Mouse (Mus musculus): ENCODE measurements around the gene Nt5e. TPM values are rescaled to one million over a fixed set of nuclear protein-coding genes. Genes with fewer than 3 reads are reported as not detected.

Gene Nt5e
- total and polyA plus RNA-seq, 3 experiments: 0.08 to 3.1 (median 0.34) TPM

GRCm38 (mm10) chr9:88362055-88362850, 35.3 kb downstream of the Nt5e start:
- no peaks in the 10 kb centered on the region for H3K27me3 ChIP-seq (replicated peaks)
- no peaks in the 10 kb centered on the region for H3K79me2 ChIP-seq (replicated peaks; ENCODE audit: control insufficient read depth, extremely low read depth, insufficient read depth, poor library complexity, severe bottlenecking)
- no peak overlapping the region for H3K9ac ChIP-seq (ENCODE audit: insufficient read depth, low read depth)
- dilution Hi-C loops (cut with MboI; ENCODE audit: extremely low pct_ligation_motif_present, extremely low pct_unique_long_range_greater_than_20kb, low sequenced_read_pairs): no loop called here
- in situ Hi-C loops (cut with MboI; ENCODE audit: low pct_ligation_motif_present, low pct_unique_long_range_greater_than_20kb, low sequenced_read_pairs): loop anchor here (10.0 kb wide), 1 partner anchor 117 kb away; no protein-coding TSS in a partner anchor
- no peak for TF ChIP-seq POLR2AphosphoS2 (IDR thresholded peaks at IDR 0.05; ENCODE audit: low read depth, low read length)
- no peak for TF ChIP-seq TBP (conservative IDR thresholded peaks at IDR 0.05; ENCODE audit: low read depth, low read length)
- no peak for TF ChIP-seq ZKSCAN1 (IDR thresholded peaks at IDR 0.05; ENCODE audit: borderline replicate concordance, low read depth, low read length)
- no peak for TF ChIP-seq MAFK (IDR thresholded peaks at IDR 0.05; ENCODE audit: insufficient replicate concordance, low read length)
- no peak for TF ChIP-seq ELF1 (IDR thresholded peaks at IDR 0.05; ENCODE audit: low read depth, low read length)
- TF ChIP-seq CHD2 (IDR thresholded peaks at IDR 0.05; ENCODE audit: low read length): no peak
- no peak for TF ChIP-seq MYC (IDR thresholded peaks at IDR 0.05; ENCODE audit: low read depth, low read length)
- no peaks in the 10 kb centered on the region for H3K9me3 ChIP-seq (replicated peaks; ENCODE audit: low read length)
- DNase-seq (ENCODE audit: extremely low read depth): no peak
- no peaks in the 10 kb centered on the region for H3K36me3 ChIP-seq (replicated peaks in 1 of 2; ENCODE audit: control insufficient read depth in 1 of 2, insufficient read depth in 1 of 2, low read length in 1 of 2)
- no peak overlapping the region for H3K4me3 ChIP-seq (replicated peaks in 1 of 3; ENCODE audit: low read depth in 2 of 3, low read length in 2 of 3, poor library complexity in 1 of 3)
- H3K27ac ChIP-seq (ENCODE audit: insufficient read depth, low read depth): no peak overlapping the region
- H3K4me1 ChIP-seq (ENCODE audit: control insufficient read depth in 1 of 2, insufficient read depth in 2 of 2): peaks cover 1 to 7% of the 10 kb centered on the region in 2 experiments
- no peak overlapping the region for H3K4me2 ChIP-seq (ENCODE audit: insufficient read depth, low read depth, poor library complexity, severe bottlenecking)

- TF ChIP-seq BHLHE40 (IDR thresholded peaks at IDR 0.05; ENCODE audit: low read depth, low read length) (no peak), NELFE (IDR thresholded peaks at IDR 0.05; ENCODE audit: low read depth, low read length) (no peak), GABPA (IDR thresholded peaks at IDR 0.05; ENCODE audit: insufficient replicate concordance, low read depth, low read length) (no peak), POLR2AphosphoS2 (IDR thresholded peaks at IDR 0.05; ENCODE audit: low read depth, low read length) (no peak), CHD2 (IDR thresholded peaks at IDR 0.05; ENCODE audit: low read length) (no peak), MYC (IDR thresholded peaks at IDR 0.05; ENCODE audit: low read depth, low read length) (no peak), SIN3A (IDR thresholded peaks at IDR 0.05; ENCODE audit: low read length) (no peak), ZKSCAN1 (IDR thresholded peaks at IDR 0.05; ENCODE audit: borderline replicate concordance, low read depth, low read length) (no peak), ZMIZ1 (IDR thresholded peaks at IDR 0.05; ENCODE audit: low read depth, low read length) (no peak), MAX (IDR thresholded peaks at IDR 0.05; ENCODE audit: low read length) (no peak), UBTF (IDR thresholded peaks at IDR 0.05; ENCODE audit: low read depth, low read length) (no peak), EP300 (IDR thresholded peaks at IDR 0.05; ENCODE audit: low read length) (no peak), TBP (conservative IDR thresholded peaks at IDR 0.05; ENCODE audit: low read depth, low read length) (no peak), SMC3 (IDR thresholded peaks at IDR 0.05; ENCODE audit: low read depth, low read length) (no peak), TCF12 (IDR thresholded peaks at IDR 0.05; ENCODE audit: low read depth, low read length) (no peak)
- Histone ChIP-seq H3K36me3 (replicated peaks in 1 of 2; ENCODE audit: control insufficient read depth in 1 of 2, insufficient read depth in 1 of 2, low read length in 1 of 2) (no peaks in the 10 kb centered on the region), H3K4me1 (ENCODE audit: control insufficient read depth in 1 of 2, insufficient read depth in 2 of 2) (peaks cover 0 to 5% of the 10 kb centered on the region in 2 experiments; a peak in 2 of 4 replicates), H3K4me3 (replicated peaks in 1 of 3; ENCODE audit: low read depth in 2 of 3, low read length in 2 of 3, poor library complexity in 1 of 3) (no peak overlapping the region), H3K4me2 (ENCODE audit: insufficient read depth, low read depth, poor library complexity, severe bottlenecking) (no peak overlapping the region), H3K79me2 (replicated peaks; ENCODE audit: control insufficient read depth, extremely low read depth, insufficient read depth, poor library complexity, severe bottlenecking) (no peaks in the 10 kb centered on the region), H3K9me3 (replicated peaks; ENCODE audit: low read length) (no peaks in the 10 kb centered on the region), H3K27me3 (replicated peaks) (no peaks in the 10 kb centered on the region), H3K27ac (ENCODE audit: insufficient read depth, low read depth) (no peak overlapping the region), H3K9ac (ENCODE audit: insufficient read depth, low read depth) (no peak overlapping the region)
- dilution Hi-C loops (cut with MboI; ENCODE audit: extremely low pct_ligation_motif_present, extremely low pct_unique_long_range_greater_than_20kb, low sequenced_read_pairs): no loop called here
- in situ Hi-C loops (cut with MboI; ENCODE audit: low pct_ligation_motif_present, low pct_unique_long_range_greater_than_20kb, low sequenced_read_pairs): loop anchor here (10.0 kb wide), 1 partner anchor 118 kb away; no protein-coding TSS in a partner anchor
- DNase-seq (ENCODE audit: extremely low read depth): no peak
These were observed 36.1 kb downstream of the Nt5e start for GRCm38 (mm10) chr9:88363102-88363501.
